Mouse (Mus musculus): ENCODE measurements at regions not wholly inside any gene's neighbourhood (a gene's known extent, or its start where the extent isn't known, plus 50 kb on each side); places are given as distances from the start of the nearest gene placed in this dataset.

GRCm38 (mm10) chrX:130932390-130932789 is 1182.8 kb downstream of the Diaph2 start:
- Histone ChIP-seq H3K4me3 (ENCODE audit: low read depth, low read length) (no peak overlapping the region), H3K27ac (ENCODE audit: low read depth, low read length) (no peak overlapping the region), H3K4me2 (ENCODE audit: low read length) (no peak overlapping the region), H3K4me1 (ENCODE audit: control insufficient read depth, insufficient read depth, low read length) (no peaks in the 10 kb centered on the region), H3K36me3 (ENCODE audit: control insufficient read depth, insufficient read depth, low read length) (no peaks in the 10 kb centered on the region), H3K27me3 (replicated peaks; ENCODE audit: control insufficient read depth, insufficient read depth, low read length) (no peaks in the 10 kb centered on the region), H3K9me3 (replicated peaks; ENCODE audit: control insufficient read depth, low read length) (no peaks in the 10 kb centered on the region), H3K9ac (ENCODE audit: low read length) (no peak overlapping the region)
- ATAC-seq (no peak), DNase-seq (ENCODE audit: low spot score) (no peak)
- WGBS: 83% methylated on average over 4 of the region's 4 CpGs

DNA sequence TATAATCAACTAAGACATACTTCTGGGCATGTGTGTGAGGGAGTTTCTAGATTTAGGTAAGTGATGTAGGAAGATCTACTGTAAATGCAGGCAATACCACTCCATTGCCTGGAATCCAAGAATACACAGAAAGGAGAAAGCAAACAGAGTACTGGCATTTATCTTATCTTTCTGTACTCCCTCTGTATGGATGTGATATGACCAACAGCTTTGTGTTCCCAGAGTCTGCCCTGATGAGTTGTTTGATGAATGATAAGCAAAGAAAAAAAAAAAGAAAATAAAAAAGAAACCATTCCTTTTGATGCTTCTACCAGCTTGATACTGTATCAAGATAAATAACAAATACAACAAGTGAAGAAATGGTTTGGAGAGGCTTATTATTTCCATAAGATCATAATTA is 1189.2 kb downstream of the Diaph2 start:
- no peak overlapping the region for H3K9ac ChIP-seq (ENCODE audit: low read length)
- ATAC-seq: no peak

DNA sequence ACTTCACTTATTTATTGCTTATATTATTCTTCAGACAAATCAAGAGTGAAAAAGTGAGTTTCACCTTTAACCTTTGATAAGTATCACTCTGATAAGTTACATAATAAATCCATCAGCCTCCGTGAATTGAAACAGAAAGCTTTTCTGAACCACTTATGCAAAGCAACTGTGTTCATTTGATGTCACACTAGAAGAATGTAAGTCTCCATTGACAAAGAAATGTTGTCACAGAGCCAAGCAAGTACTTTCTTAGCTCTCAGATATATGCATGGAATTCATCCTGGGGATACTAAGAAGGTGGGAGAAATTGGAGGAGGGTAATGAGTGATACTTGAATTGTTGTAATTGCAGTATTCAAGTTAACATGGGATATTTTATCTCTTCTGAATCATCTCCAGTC is 1195.0 kb downstream of the Diaph2 start:
- Histone ChIP-seq H3K36me3 (ENCODE audit: control insufficient read depth, insufficient read depth, low read length) (no peaks in the 10 kb centered on the region), H3K4me3 (ENCODE audit: low read depth, low read length) (no peak overlapping the region), H3K4me1 (ENCODE audit: control insufficient read depth, insufficient read depth, low read length) (no peaks in the 10 kb centered on the region), H3K27me3 (replicated peaks; ENCODE audit: control insufficient read depth, insufficient read depth, low read length) (no peaks in the 10 kb centered on the region), H3K4me2 (ENCODE audit: low read length) (no peak overlapping the region), H3K27ac (ENCODE audit: low read depth, low read length) (no peak overlapping the region), H3K9ac (ENCODE audit: low read length) (no peak overlapping the region), H3K9me3 (replicated peaks; ENCODE audit: control insufficient read depth, low read length) (no peaks in the 10 kb centered on the region)
- 43% methylated on average over 1 of the region's 1 CpGs for WGBS
- ATAC-seq (peak; percentile 55), DNase-seq (ENCODE audit: low spot score) (peak; percentile 54)

More for the DNA sequence above, 1189.2 kb downstream of the Diaph2 start:
- no peak overlapping the region for H3K4me3 ChIP-seq (ENCODE audit: low read depth, low read length)
- no peak overlapping the region for H3K27ac ChIP-seq (ENCODE audit: low read depth, low read length)
- no peak overlapping the region for H3K4me2 ChIP-seq (ENCODE audit: low read length)
- DNase-seq (ENCODE audit: low spot score): no peak
- no peaks in the 10 kb centered on the region for H3K9me3 ChIP-seq (replicated peaks; ENCODE audit: control insufficient read depth, low read length)
- H3K36me3 ChIP-seq (ENCODE audit: control insufficient read depth, insufficient read depth, low read length): no peaks in the 10 kb centered on the region
- H3K27me3 ChIP-seq (replicated peaks; ENCODE audit: control insufficient read depth, insufficient read depth, low read length): no peaks in the 10 kb centered on the region
- no peaks in the 10 kb centered on the region for H3K4me1 ChIP-seq (ENCODE audit: control insufficient read depth, insufficient read depth, low read length)

Data from forebrain, embryonic 14.5 days (tissue).